Mouse (Mus musculus): ENCODE data around the gene Txn1.

The Txn1 gene

GRCm38 (mm10) chr4:57956029-57956960 lies at the start of gene Txn1:
Gene Txn1 (minus strand): TSS chr4:57956411.
- peak; percentile 98 for DNase-seq (ENCODE audit: low spot score in 2 of 2)

DNA sequence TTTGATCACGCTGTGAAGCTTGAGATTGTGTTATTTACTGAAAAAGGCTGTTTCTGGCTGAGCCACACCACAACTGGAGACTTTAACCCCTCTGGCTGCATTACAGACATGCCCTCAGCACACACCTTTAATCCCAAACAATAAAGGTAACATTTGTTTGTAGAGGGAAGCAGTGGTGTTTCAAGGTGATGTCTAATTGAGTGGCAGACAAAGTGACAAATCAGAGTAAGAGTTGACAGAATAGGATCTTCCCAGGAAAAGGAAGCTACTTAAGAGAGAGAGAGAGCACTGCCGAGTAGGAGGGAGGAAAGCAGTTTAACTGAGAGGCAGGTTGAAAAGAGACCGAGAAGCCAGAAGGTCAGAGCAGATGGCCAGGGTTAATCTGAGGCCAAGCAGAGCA lies 47.3 kb upstream of the Txn1 start:
- DNase-seq (ENCODE audit: low spot score in 2 of 2) = no peak

GRCm38 (mm10) chr4:57991425-57991824 lies 35.2 kb upstream of the Txn1 start:
- no peak for DNase-seq (ENCODE audit: low spot score in 2 of 2)

DNA sequence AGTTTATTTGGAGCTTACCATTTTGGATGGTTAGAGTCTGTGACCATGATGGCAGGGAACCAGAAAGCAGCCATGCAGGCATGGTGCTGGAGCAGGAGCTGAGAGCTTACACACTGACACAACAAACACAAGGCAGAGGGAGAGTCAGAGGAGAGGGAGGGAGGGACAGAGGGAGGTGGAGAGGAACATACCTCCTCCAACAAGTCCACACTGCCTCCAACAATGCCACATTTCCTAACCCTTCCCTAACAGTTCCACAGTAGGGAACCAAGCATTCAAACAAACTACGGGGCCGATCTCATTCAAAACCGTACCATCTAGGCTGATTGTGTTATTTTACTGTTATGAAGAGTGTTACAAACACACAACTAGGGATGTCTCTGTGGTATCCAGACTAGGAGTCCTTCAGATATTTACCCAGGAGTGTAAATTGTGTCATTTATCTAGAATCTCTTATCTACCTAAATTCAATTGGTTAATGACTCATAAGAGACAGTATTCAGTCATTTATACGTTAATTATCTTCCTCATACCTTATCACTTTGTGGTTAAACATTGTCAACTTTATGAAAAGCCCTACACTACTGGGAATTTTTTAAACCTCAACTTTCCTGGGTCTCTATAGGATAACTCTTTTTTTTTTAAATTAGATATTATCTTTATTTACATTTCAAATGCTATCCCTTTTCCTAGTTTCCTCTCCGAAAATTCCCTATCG lies 18.3 kb upstream of the Txn1 start:
- DNase-seq (ENCODE audit: low spot score in 2 of 2) = no peak

- no peak for DNase-seq (ENCODE audit: low spot score in 2 of 2)
These were observed 17.5 kb upstream of the Txn1 start for GRCm38 (mm10) chr4:57973592-57974268.

- no peak for DNase-seq (ENCODE audit: low spot score in 2 of 2)
These were observed 14.1 kb upstream of the Txn1 start for GRCm38 (mm10) chr4:57970285-57970684.

DNA sequence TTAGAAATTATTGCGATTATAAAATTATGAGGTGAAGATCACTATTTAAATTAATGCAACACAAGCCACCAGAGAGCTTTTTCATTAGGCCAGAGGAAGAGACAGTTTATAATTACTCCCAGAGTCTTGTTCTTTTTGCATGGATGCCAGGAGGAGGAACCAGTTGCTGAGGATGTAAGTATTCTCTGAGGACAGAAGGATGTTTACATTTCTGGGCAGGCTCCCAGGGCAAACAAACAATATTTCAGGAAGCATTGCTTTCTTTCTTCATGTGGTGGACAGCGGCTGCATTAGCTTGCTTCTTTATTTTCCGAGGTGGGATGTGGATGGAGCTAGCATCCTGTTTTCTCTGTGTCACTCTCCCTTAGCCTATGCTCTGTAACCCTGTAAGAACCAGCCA lies 11.0 kb upstream of the Txn1 start:
- no peak for DNase-seq (ENCODE audit: low spot score in 2 of 2)

DNA sequence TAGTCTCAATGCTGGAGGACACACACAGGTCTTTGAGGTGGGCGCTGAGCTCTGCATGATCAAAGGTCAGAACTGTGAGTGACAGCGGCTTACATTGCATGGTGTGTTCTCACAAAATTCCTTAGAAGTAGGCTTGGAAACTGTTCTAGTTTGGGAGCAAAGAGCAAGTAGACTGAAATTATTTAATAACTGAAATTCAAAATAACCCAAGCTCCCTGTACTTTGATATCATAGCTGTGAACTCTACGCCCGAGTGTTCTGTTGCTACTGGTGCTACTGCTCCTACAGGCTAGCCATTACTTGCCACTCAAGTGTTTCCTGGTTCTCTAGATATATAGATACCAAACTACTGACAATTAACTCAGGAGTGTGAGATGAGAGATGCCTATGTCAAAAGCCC lies 9.3 kb upstream of the Txn1 start:
- no peak for DNase-seq (ENCODE audit: low spot score in 2 of 2)

DNA sequence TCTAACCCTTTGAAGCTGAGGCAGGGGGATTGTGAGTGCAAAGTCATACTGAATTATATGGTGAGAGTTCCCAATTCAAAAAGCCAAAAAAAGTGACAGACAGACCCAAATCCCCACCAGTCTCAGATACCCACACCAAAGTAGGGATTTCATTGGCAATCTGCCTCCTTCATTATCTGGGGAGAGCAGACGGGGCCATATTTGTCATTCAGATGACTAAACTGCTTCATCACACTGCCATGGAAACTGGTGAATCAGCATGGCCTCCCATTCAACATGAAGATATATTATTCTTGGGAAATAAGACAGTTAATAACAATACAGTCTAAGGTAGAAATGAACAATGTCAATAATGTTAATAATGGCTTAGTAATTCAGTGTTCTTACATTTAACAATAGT lies 7.9 kb upstream of the Txn1 start:
- DNase-seq (ENCODE audit: low spot score in 2 of 2) = no peak

DNA sequence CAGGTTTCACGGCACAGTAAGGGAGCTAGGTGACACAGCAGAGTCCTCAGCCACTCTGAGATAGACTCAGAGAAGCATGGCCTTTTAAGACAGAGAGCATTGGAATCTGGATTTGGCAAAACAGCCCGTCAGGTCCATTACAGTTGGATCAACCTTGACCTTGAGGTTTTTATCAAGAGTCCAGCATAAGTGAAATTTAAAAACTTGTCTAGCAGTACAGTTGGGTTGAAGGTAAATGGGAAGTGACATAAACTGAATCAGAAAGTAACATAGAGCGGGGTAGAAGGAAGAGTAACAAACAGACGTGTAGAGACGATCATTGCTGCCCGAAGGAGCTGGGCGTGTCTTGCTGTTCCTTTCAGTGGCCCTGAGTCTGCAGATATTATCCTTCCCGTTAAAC lies 2.8 kb upstream of the Txn1 start:
- DNase-seq (ENCODE audit: low spot score in 2 of 2) = no peak

- DNase-seq (ENCODE audit: low spot score in 2 of 2) = no peak
These were observed 1.9 kb upstream of the Txn1 start for GRCm38 (mm10) chr4:57958098-57958497.

DNA sequence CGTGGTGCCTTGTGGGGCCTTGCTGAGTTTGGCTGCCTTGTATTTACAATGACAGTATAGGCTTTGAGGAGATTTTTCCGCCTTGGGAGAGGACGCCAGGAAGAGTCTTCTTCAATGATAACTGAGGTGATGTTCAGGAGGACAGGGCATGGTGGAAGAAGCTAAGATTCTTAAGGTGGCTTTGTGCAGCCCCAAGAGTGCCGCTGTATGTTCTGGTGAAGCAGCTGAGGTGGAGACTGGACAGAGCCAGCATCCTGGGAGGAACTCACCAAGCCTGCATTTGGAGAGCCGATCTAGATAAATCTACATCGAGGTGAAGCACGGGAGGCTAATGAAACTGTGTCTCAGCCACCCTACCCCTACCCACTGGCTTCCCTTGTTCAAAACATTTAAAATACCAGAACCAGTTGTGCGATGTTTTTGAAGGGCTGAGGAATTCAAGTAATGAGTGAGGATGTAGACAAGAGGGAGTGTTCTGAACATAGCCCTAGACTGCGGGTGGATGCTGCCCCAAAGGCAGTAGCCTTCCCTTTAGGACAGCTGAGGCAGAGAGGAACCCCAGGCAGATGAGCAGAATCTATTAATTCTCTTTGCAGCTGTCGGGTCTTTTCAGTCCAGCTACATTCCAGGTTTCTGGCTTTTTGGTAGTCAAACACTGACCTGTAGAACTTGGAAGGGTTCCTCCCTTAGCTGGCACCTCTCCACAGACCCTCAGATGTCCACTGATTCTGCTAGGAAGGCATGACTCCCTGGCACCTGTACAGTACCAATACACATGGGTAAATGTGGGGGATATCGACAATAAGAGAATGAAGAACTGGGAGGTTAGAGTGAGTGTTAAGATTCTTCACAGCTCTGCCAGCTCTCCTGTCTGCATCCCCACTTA lies 1.2 kb upstream of the Txn1 start:
- DNase-seq (ENCODE audit: low spot score in 2 of 2) = peak in 1 of 2 experiments; percentile 14

DNA sequence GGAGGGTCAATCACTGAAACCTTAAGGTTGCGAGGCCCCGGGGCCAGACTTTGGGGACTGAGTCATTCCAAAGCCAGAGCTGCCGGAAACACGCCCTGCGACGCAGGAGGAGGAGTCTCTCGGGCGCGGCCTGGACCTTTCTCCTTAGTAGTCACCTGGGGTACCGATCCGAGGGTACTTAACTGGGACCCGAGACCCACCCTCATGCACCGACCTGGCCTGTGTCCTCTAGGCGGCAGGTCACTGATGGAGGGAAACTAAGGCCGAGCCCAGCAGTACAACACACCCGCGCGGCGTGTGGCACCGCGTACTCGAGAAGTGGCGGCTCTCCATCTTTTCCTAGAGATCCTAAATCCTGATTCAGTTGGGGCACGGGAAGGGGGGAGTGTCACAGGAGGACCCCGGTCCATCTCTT lies 660 bp downstream of the Txn1 start:
- peak; percentile 71 to 77 for DNase-seq (ENCODE audit: low spot score in 2 of 2)

DNA sequence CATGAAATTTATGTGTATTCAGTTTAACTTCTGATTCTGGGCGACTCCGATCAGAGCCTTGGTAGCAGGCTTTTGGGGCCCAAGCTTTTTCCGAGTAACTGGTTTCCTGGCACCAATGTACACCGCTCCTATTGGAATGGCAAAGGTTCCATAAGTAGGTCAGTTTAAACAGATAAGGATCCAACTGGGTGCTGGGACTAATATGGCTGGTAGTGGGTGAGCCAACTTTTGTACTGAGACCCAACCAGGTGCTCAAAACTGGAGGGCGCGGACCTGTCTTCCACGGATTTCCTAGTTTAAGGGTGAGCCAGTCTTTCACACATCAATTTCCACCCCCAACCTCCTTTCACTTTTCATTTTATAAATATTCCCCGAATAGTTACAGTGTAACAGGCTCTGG lies 1.2 kb downstream of the Txn1 start:
- no peak for DNase-seq (ENCODE audit: low spot score in 2 of 2)

GRCm38 (mm10) chr4:57954580-57954979 lies 1.6 kb downstream of the Txn1 start:
- no peak for DNase-seq (ENCODE audit: low spot score in 2 of 2)

GRCm38 (mm10) chr4:57953796-57954195 lies 2.4 kb downstream of the Txn1 start:
- no peak for DNase-seq (ENCODE audit: low spot score in 2 of 2)

DNA sequence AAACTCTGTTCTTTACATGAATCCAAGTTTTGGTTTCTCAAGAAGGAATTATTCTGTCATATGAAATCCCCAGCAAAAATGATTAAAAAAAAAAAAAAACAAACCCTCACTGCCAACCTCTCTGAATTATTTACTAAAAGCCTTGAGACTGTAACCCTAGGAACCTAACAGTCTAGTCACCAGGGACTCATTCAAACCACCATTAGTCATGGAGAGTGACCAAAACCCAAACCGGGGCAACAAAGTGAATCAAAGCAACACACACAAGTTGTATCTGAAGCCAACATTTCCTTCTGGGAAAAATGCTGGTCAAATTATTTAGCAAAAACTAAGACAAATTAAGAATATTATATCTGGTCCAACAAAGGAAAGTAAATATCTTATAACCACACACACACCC lies 3.3 kb downstream of the Txn1 start:
- DNase-seq (ENCODE audit: low spot score in 2 of 2) = no peak

GRCm38 (mm10) chr4:57952416-57952815 lies 3.8 kb downstream of the Txn1 start:
- DNase-seq (ENCODE audit: low spot score in 2 of 2) = no peak

GRCm38 (mm10) chr4:57949866-57950265 lies 6.3 kb downstream of the Txn1 start:
- no peak for DNase-seq (ENCODE audit: low spot score in 2 of 2)

GRCm38 (mm10) chr4:57947476-57947875 lies 8.7 kb downstream of the Txn1 start:
- no peak for DNase-seq (ENCODE audit: low spot score in 2 of 2)

GRCm38 (mm10) chr4:57947036-57947435 lies 9.2 kb downstream of the Txn1 start:
- no peak for DNase-seq (ENCODE audit: low spot score in 2 of 2)

Data from urinary bladder, postnatal 36 days (tissue).